21 mouse cellular contexts compared by ENCODE assay signal in the genomic region with DNA sequence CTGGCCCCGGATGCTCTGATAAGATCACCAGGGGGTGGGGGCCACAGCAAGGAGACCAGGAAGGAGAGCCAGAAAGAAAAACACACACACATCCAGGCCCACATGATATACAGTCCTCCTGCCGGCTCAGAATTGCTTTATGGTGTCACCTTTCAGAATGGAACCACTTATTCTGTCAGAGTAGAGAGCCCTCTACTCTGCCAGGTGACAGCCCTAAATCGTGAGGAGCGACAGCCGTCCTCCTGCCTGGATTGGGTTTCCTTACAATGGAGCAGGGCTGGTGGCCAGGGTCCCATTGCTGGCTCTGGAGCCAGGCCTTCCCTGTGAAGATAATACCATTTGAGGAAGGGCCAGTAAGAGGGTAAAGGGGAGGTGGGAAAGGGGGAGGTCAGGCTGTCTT.
"Had no signal": no experiment of that assay in that cellular context is flagged by ENCODE, and none has a peak within 500 bp of the region (broad histone marks: within the 10 kb centered on the region; RNA-seq: fewer than 3 reads in every experiment).

No protein-coding gene starts in this region.

- DNase-seq: lung, adult 2 months; lung, postnatal 14 days; lung, postnatal 36 days; midbrain, embryonic 14.5 days; retina, postnatal 1 day; right cerebral cortex, adult 18-20 months; right cerebral cortex, postnatal 25 days; right cerebral cortex, postnatal 4 days; spleen, adult 18-20 months; thymus, adult 18-20 months; thymus, postnatal 14 days; thymus, postnatal 36 days had no signal

- H3K27me3 ChIP-seq: lung, embryonic 15.5 days; neural tube, embryonic 13.5 days had no signal

- H3K9ac ChIP-seq: lung, embryonic 15.5 days; midbrain, embryonic 12.5 days; neural tube, embryonic 13.5 days; neural tube, embryonic 15.5 days had no signal

- H3K9me3 ChIP-seq: lung, embryonic 15.5 days; midbrain, embryonic 10.5 days; midbrain, embryonic 12.5 days; neural tube, embryonic 13.5 days; neural tube, embryonic 15.5 days had no signal

- H3K4me2 ChIP-seq: lung, embryonic 15.5 days; midbrain, embryonic 12.5 days; neural tube, embryonic 13.5 days; neural tube, embryonic 15.5 days had no signal

- H3K4me1 ChIP-seq: midbrain, embryonic 12.5 days; neural tube, embryonic 13.5 days; neural tube, embryonic 15.5 days had no signal

- ATAC-seq: lung, postnatal 0 days; midbrain, embryonic 16.5 days had no signal

- H3K36me3 ChIP-seq: lung, embryonic 15.5 days; midbrain, embryonic 10.5 days; midbrain, embryonic 12.5 days; neural tube, embryonic 13.5 days; neural tube, embryonic 15.5 days had no signal

- H3K4me3 ChIP-seq: lung, embryonic 15.5 days; midbrain, embryonic 10.5 days; midbrain, embryonic 12.5 days; myocyte; neural tube, embryonic 13.5 days; neural tube, embryonic 15.5 days had no signal

- H3K27ac ChIP-seq: lung, embryonic 15.5 days; macrophage; midbrain, embryonic 10.5 days; midbrain, embryonic 12.5 days; neural tube, embryonic 13.5 days; neural tube, embryonic 15.5 days had no signal
